7 mouse cellular contexts compared by ENCODE assay signal in the genomic region with DNA sequence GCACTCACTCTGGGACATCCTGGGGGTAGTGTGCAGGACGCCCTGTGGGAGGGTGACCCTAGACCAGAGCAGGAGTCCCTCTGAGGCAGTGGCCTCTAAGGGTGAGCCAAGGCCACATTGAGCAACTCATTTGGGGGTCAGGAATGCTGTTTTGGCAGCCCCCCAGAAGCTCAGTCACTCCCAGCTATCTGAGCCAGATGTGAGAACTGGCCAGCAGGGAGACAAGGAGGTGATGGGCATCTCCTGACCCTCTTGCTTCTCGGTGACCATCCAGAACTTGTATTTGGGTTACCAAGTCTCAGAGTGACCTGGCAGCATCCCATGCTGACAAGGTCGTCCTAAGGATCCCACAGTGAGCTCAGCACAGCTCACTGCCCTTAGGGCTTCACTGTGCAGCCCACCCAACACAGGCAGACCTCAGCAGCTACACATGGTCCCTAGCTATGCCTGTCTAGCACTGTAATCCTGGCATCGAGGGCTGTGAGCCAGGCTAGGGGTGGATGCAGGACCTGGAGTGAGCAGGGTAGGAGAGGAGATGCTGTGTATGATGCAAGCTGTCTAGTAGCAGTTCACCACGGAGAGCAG. TPM values are rescaled to one million over a fixed set of nuclear protein-coding genes. Genes with fewer than 3 reads are reported as not detected.
A peak's percentile ranks its signal among the peaks of the same experiment; 100 is the strongest.
DNase-seq lines count a peak whose midpoint lies in the region; ATAC-seq and TF ChIP-seq lines count a peak whose summit lies in the region.

No protein-coding gene starts in this region.

- WGBS in heart, adult 2 months = 22% methylated on average over 5 of the region's 5 CpGs
- WGBS in limb, embryonic 10.5 days = 43% methylated on average over 5 of the region's 5 CpGs
- WGBS in neural tube, embryonic 13.5 days = 50% methylated on average over 4 of the region's 5 CpGs

- peak overlapping the region; percentile 38 for H3K27ac ChIP-seq in heart, adult 2 months
- peak overlapping the region; percentile 63 for H3K27ac ChIP-seq in limb, embryonic 10.5 days
- no peak overlapping the region for H3K27ac ChIP-seq in neural tube, embryonic 13.5 days (replicated peaks)

- no peak overlapping the region for H3K9ac ChIP-seq in heart, adult 2 months (ENCODE audit: low read depth, low read length)
- H3K9ac ChIP-seq in neural tube, embryonic 13.5 days = 0 out of 2 replicates have a peak overlapping the region, but pooled peaks have one; percentile 31

- TF ChIP-seq EP300 in heart, adult 2 months (IDR thresholded peaks at IDR 0.05; ENCODE audit: insufficient read depth, low read depth, low read length) = 0 out of 2 replicates have a peak, but pooled peaks have one; percentile 58

- no peak for TF ChIP-seq CTCF in G1E (IDR thresholded peaks at IDR 0.05; ENCODE audit: low read depth, low read length)
- TF ChIP-seq CTCF in heart, adult 2 months (IDR thresholded peaks at IDR 0.05) = no peak

- no peaks in the 10 kb centered on the region for H3K9me3 ChIP-seq in G1E (replicated peaks)
- no peaks in the 10 kb centered on the region for H3K9me3 ChIP-seq in limb, embryonic 10.5 days (replicated peaks)
- no peaks in the 10 kb centered on the region for H3K9me3 ChIP-seq in neural tube, embryonic 13.5 days

- H3K4me3 ChIP-seq in G1E (ENCODE audit: low read depth, low read length) = peak overlapping the region; percentile 67; the same call in 1 of the 2 replicates
- no peak overlapping the region for H3K4me3 ChIP-seq in heart, adult 2 months
- no peak overlapping the region for H3K4me3 ChIP-seq in limb, embryonic 10.5 days
- H3K4me3 ChIP-seq in neural tube, embryonic 13.5 days = no peak overlapping the region

- no peaks in the 10 kb centered on the region for H3K79me2 ChIP-seq in heart, adult 2 months (replicated peaks; ENCODE audit: control insufficient read depth, insufficient read depth, low read length)

- no peak overlapping the region for H3K4me2 ChIP-seq in neural tube, embryonic 13.5 days

- peak; percentile 46 for ATAC-seq in G1E (ENCODE audit: extremely low read depth, insufficient number of reproducible peaks, low FRiP score, poor library complexity, severe bottlenecking)
- ATAC-seq in neural tube, embryonic 13.5 days (ENCODE audit: low read depth) = peak; percentile 24

- no peak for TF ChIP-seq POLR2A in heart, adult 2 months (IDR thresholded peaks at IDR 0.05; ENCODE audit: insufficient read depth, low read depth, low read length)

- H3K36me3 ChIP-seq in G1E (replicated peaks) = peaks cover 65% of the 10 kb centered on the region
- peaks cover 6% of the 10 kb centered on the region; the same call in 1 of the 2 replicates for H3K36me3 ChIP-seq in heart, adult 2 months (ENCODE audit: control insufficient read depth, insufficient read depth, low read length)
- peaks cover 26% of the 10 kb centered on the region for H3K36me3 ChIP-seq in limb, embryonic 10.5 days
- H3K36me3 ChIP-seq in neural tube, embryonic 13.5 days = peaks cover 7% of the 10 kb centered on the region

- no peak for DNase-seq in G1E (ENCODE audit: low spot score)
- peak; percentile 81 to 93 for DNase-seq in adrenal gland, adult (ENCODE audit: inconsistent age in 2 of 2, low spot score in 1 of 2)
- DNase-seq in heart, adult 2 months = peak; percentile 75 to 77
- no peak for DNase-seq in limb, embryonic 10.5 days (ENCODE audit: low spot score)
- no peak for DNase-seq in cerebellum, adult 11 months
- DNase-seq in spleen, postnatal 4 days (ENCODE audit: low spot score in 2 of 2) = no peak

- intact Hi-C loops in heart, adult 2 months (cut with DNase I) = no loop called here

- H3K4me1 ChIP-seq in G1E (ENCODE audit: insufficient read depth, low read depth, low read length) = peaks cover 87% of the 10 kb centered on the region
- peaks cover 29% of the 10 kb centered on the region for H3K4me1 ChIP-seq in heart, adult 2 months (ENCODE audit: control insufficient read depth, insufficient read depth, low read length)
- H3K4me1 ChIP-seq in limb, embryonic 10.5 days = peaks cover 48% of the 10 kb centered on the region
- H3K4me1 ChIP-seq in neural tube, embryonic 13.5 days (replicated peaks) = peaks cover 30% of the 10 kb centered on the region

- no peaks in the 10 kb centered on the region for H3K27me3 ChIP-seq in G1E (ENCODE audit: insufficient read depth, low read length)
- H3K27me3 ChIP-seq in heart, adult 2 months (ENCODE audit: control insufficient read depth, insufficient read depth, low read length) = no peaks in the 10 kb centered on the region
- H3K27me3 ChIP-seq in limb, embryonic 10.5 days (ENCODE audit: low read depth, poor library complexity, severe bottlenecking) = peaks cover 36% of the 10 kb centered on the region; the same call in 1 of the 2 replicates
- peaks cover 44% of the 10 kb centered on the region for H3K27me3 ChIP-seq in neural tube, embryonic 13.5 days

RNA-seq across cellular contexts. Expression of gene Notch3, which starts 49.3 kb away (rescaled TPM):
- total RNA-seq in G1E (2014; fragmentation: Nextera tagmentation) = 3.3 and 4.4 TPM in 2 replicates
- total RNA-seq in G1E (2017) = 0.16 and 0.17 TPM in 2 replicates
- 4.2 and 4.4 TPM in 2 replicates for polyA plus RNA-seq in G1E (2012)
- 10 to 100 TPM; 24.2 to 30.6 TPM for total RNA-seq in heart, adult 2 months (2021)
- polyA plus RNA-seq in heart, adult 2 months (2012; rRNA removed) = 22.5 and 32.1 TPM in 2 replicates
- polyA plus RNA-seq in limb, embryonic 10.5 days (2016; fragmentation: Nextera tagmentation; extraction: Ambion mirVana) = 23.8 and 32.1 TPM in 2 replicates
- polyA plus RNA-seq in neural tube, embryonic 13.5 days (2015; fragmentation: Nextera tagmentation; extraction: Ambion mirVana) = 7.6 and 9.0 TPM in 2 replicates

Comparison
In these comparisons a context has a peak if more than half of its experiments do, and no peak if none do; other contexts are left out.
1. DNase-seq: peak in adrenal gland, adult (2 of 2) and heart, adult 2 months (2 of 2); none in G1E (single experiment), limb, embryonic 10.5 days (single experiment), cerebellum, adult 11 months (single experiment) and spleen, postnatal 4 days (0 of 2).